Mouse (Mus musculus) forebrain, postnatal 0 days (tissue): ENCODE results near the gene Slfn4. TPM values are rescaled to one million over a fixed set of nuclear protein-coding genes. Genes with fewer than 3 reads are reported as not detected.
"Not testable (repeated sequence)": the region's sequence is repeated elsewhere in the genome, so short reads cannot be mapped to it uniquely, and the experiment has no call there.

ENCODE experiments used
- ATAC-seq: fragments of 200-750 bp; cut with Nextera tagmentation; 2 replicates; pipeline ENCODE4 v1.8.0; 2017; ENCODE audit warnings: mild to moderate bottlenecking, moderate library complexity
- DNase-seq: peaks from one replicate; pipeline ENCODE4 v3.0.0-alpha.2; 2015
- H3K27ac ChIP-seq: fragments of 300-500 bp; sonication (generic); 2 replicates; pipeline ENCODE4 v1.5.1; 2014; ENCODE audit warnings: low read depth, mild to moderate bottlenecking, antibody characterized with exemption, low read length, moderate library complexity, mixed read lengths
- H3K27me3 ChIP-seq: fragments of 300-500 bp; sonication (generic); 2 replicates; pipeline ENCODE4 v1.6.1; 2014; ENCODE audit warnings: mild to moderate bottlenecking, low read length, mixed read lengths; ENCODE audit not compliant: insufficient read depth
- H3K36me3 ChIP-seq: fragments of 300-500 bp; sonication (generic); 2 replicates; pipeline ENCODE4 v1.6.1; 2014; ENCODE audit warnings: mild to moderate bottlenecking, moderate library complexity; ENCODE audit not compliant: insufficient read depth
- H3K4me1 ChIP-seq: fragments of 300-500 bp; sonication (generic); 2 replicates; pipeline ENCODE4 v1.6.1; 2014; ENCODE audit warnings: antibody characterized with exemption; ENCODE audit not compliant: insufficient read depth
- H3K4me2 ChIP-seq: fragments of 300-500 bp; sonication (generic); 2 replicates; pipeline ENCODE4 v1.6.1; 2014; ENCODE audit warnings: low read depth, mild to moderate bottlenecking, moderate library complexity
- H3K4me3 ChIP-seq: fragments of 300-500 bp; sonication (generic); 2 replicates; pipeline ENCODE4 v1.5.1; 2014; ENCODE audit warnings: low read depth, low read length, mixed read lengths
- H3K9ac ChIP-seq: fragments of 300-500 bp; sonication (generic); 2 replicates; pipeline ENCODE4 v1.6.1; 2014; ENCODE audit warnings: mild to moderate bottlenecking
- H3K9me3 ChIP-seq: fragments of 300-500 bp; sonication (generic); 2 replicates; pipeline ENCODE4 v1.6.1; 2016; ENCODE audit warnings: low read length
- CTCF ChIP-seq: sonication (generic); IDR thresholded peaks from 2 replicates; pipeline ENCODE4 v1.5.1; 2016; ENCODE audit warnings: antibody characterized with exemption, control low read depth, low read depth
- WGBS: fragments of 180-500 bp; shearing (Covaris S2); extraction: QIAGEN DNeasy Blood & Tissue Kit; methylation state at CpG from one replicate; pipeline ENCODE4 v1.1.7; 2014; 5-methylcytosine and 5-hydroxymethylcytosine counted together
- polyA plus RNA-seq: library from polyadenylated mRNA; unstranded; fragments of >200 nt; fragmentation: Nextera tagmentation; extraction: Ambion mirVana; gene quantifications from 2 replicates; pipeline ENCODE4 v1.2.1, GENCODE M21; 2015
- total RNA-seq: library from RNA; depleted of rRNA; stranded (reverse); fragments of >200 nt; gene quantifications from 2 replicates; pipeline ENCODE4 v1.2.3, GENCODE M21; 2014; rRNA removed

The Slfn4 gene
- total and polyA plus RNA-seq, 2 experiments from 2014 or later: 0.05 to 0.06 TPM

GRCm38 (mm10) chr11:83227926-83228723 lies 53.1 kb downstream of the Slfn4 start:
- H3K27ac ChIP-seq: no peak overlapping the region
- no peaks in the 10 kb centered on the region for H3K4me1 ChIP-seq
- ATAC-seq: no peak
- no peaks in the 10 kb centered on the region for H3K9me3 ChIP-seq
- H3K4me3 ChIP-seq: no peak overlapping the region
- H3K36me3 ChIP-seq: no peaks in the 10 kb centered on the region
- H3K4me2 ChIP-seq: no peak overlapping the region
- no peak for DNase-seq
- TF ChIP-seq CTCF: no peak
- WGBS: 89% methylated on average over 7 of the region's 7 CpGs
- H3K9ac ChIP-seq: no peak overlapping the region
- H3K27me3 ChIP-seq: no peaks in the 10 kb centered on the region

GRCm38 (mm10) chr11:83230966-83231365 lies 56.0 kb downstream of the Slfn4 start:
- no peaks in the 10 kb centered on the region for H3K4me1 ChIP-seq
- WGBS: 66% methylated on average over 3 of the region's 3 CpGs
- DNase-seq: no peak

GRCm38 (mm10) chr11:83233621-83234020 lies 58.6 kb downstream of the Slfn4 start:
- not testable (repeated sequence) for ATAC-seq, H3K4me2 ChIP-seq, H3K36me3 ChIP-seq, H3K4me1 ChIP-seq, H3K27me3 ChIP-seq, H3K9ac ChIP-seq, H3K4me3 ChIP-seq, H3K27ac ChIP-seq, H3K9me3 ChIP-seq, DNase-seq
- WGBS: 38% methylated on average over 5 of the region's 5 CpGs

More at GRCm38 (mm10) chr11:83230966-83231365, 56.0 kb downstream of the Slfn4 start:
- H3K9ac ChIP-seq: no peak overlapping the region
- H3K27ac ChIP-seq: no peak overlapping the region
- no peak overlapping the region for H3K4me2 ChIP-seq
- H3K4me3 ChIP-seq: no peak overlapping the region
- no peak for ATAC-seq
- no peaks in the 10 kb centered on the region for H3K27me3 ChIP-seq
- peak; percentile 8; the same call in 1 of the 2 replicates for TF ChIP-seq CTCF
- H3K9me3 ChIP-seq: no peaks in the 10 kb centered on the region
- no peaks in the 10 kb centered on the region for H3K36me3 ChIP-seq

GRCm38 (mm10) chr11:83237390-83237789 lies 62.4 kb downstream of the Slfn4 start:
- not testable (repeated sequence) for ATAC-seq, H3K4me1 ChIP-seq, H3K9me3 ChIP-seq, H3K9ac ChIP-seq, H3K36me3 ChIP-seq, H3K27ac ChIP-seq, DNase-seq, H3K4me2 ChIP-seq, H3K27me3 ChIP-seq, H3K4me3 ChIP-seq
- WGBS: 84% methylated on average over 9 of the region's 9 CpGs

GRCm38 (mm10) chr11:83238389-83238788 lies 63.4 kb downstream of the Slfn4 start:
- Histone ChIP-seq H3K36me3 (no peaks in the 10 kb centered on the region), H3K4me3 (no peak overlapping the region), H3K4me2 (no peak overlapping the region), H3K9ac (no peak overlapping the region), H3K27me3 (no peaks in the 10 kb centered on the region), H3K9me3 (no peaks in the 10 kb centered on the region), H3K27ac (no peak overlapping the region), H3K4me1 (no peaks in the 10 kb centered on the region)
- DNase-seq: no peak
- no peak for ATAC-seq
- WGBS: 100% methylated on average over 2 of the region's 2 CpGs
- no peak for TF ChIP-seq CTCF

GRCm38 (mm10) chr11:83239811-83240210 lies 64.8 kb downstream of the Slfn4 start:
- Histone ChIP-seq H3K9ac (no peak overlapping the region), H3K27ac (no peak overlapping the region), H3K4me3 (no peak overlapping the region), H3K4me1 (no peaks in the 10 kb centered on the region), H3K9me3 (no peaks in the 10 kb centered on the region), H3K4me2 (no peak overlapping the region), H3K36me3 (no peaks in the 10 kb centered on the region), H3K27me3 (no peaks in the 10 kb centered on the region)
- WGBS: 10% methylated on average over 2 of the region's 2 CpGs
- no peak for TF ChIP-seq CTCF
- DNase-seq (no peak), ATAC-seq (no peak)

Other genes with a start within 250 kb of the Slfn4 start
- 2.6 and 5.4 TPM in 2 replicates for gene Slfn5, start 223.8 kb upstream of the Slfn4 start, total RNA-seq
- 1.5 and 2.4 TPM in 2 replicates for gene Slfn5, start 223.8 kb upstream of the Slfn4 start, polyA plus RNA-seq
- 1.3 and 2.2 TPM in 2 replicates for gene Slfn9, start 183.4 kb upstream of the Slfn4 start, total RNA-seq
- 0.93 and 1.3 TPM in 2 replicates for gene Slfn9, start 183.4 kb upstream of the Slfn4 start, polyA plus RNA-seq
- 0.23 and 0.29 TPM in 2 replicates for gene Slfn8, start 154.4 kb upstream of the Slfn4 start, total RNA-seq
- 0.06 and 0.27 TPM in 2 replicates for gene Slfn8, start 154.4 kb upstream of the Slfn4 start, polyA plus RNA-seq
- 1.8 and 3.5 TPM in 2 replicates for gene Slfn2, start 110.1 kb upstream of the Slfn4 start, total RNA-seq
- gene Slfn2, start 110.1 kb upstream of the Slfn4 start, polyA plus RNA-seq: 1.5 and 1.9 TPM in 2 replicates
- gene Slfn1, start 58.3 kb upstream of the Slfn4 start, total RNA-seq: 0.14 TPM in 1 of 2 replicates, not detected in the other
- gene Slfn1, start 58.3 kb upstream of the Slfn4 start, polyA plus RNA-seq: 0.08 TPM in 1 of 2 replicates, not detected in the other
- gene Slfn3, start 16.1 kb downstream of the Slfn4 start, total RNA-seq: 0.24 and 0.38 TPM in 2 replicates
- 0.10 TPM in 2 replicates for gene Slfn3, start 16.1 kb downstream of the Slfn4 start, polyA plus RNA-seq
- not detected in 2 replicates for gene Slfn14, start 111.5 kb downstream of the Slfn4 start, total RNA-seq
- gene Slfn14, start 111.5 kb downstream of the Slfn4 start, polyA plus RNA-seq: not detected in 2 replicates
- 200 and 230 TPM in 2 replicates for gene Ap2b1, start 123.8 kb downstream of the Slfn4 start, total RNA-seq
- 76.4 and 110 TPM in 2 replicates for gene Ap2b1, start 123.8 kb downstream of the Slfn4 start, polyA plus RNA-seq
- gene Pex12, start 127.4 kb downstream of the Slfn4 start, total RNA-seq: 8.8 and 12.8 TPM in 2 replicates
- gene Pex12, start 127.4 kb downstream of the Slfn4 start, polyA plus RNA-seq: 14.6 and 16.2 TPM in 2 replicates
- 99.0 and 107 TPM in 2 replicates for gene Rasl10b, start 234.0 kb downstream of the Slfn4 start, total RNA-seq
- gene Rasl10b, start 234.0 kb downstream of the Slfn4 start, polyA plus RNA-seq: 38.4 and 38.6 TPM in 2 replicates